Mouse (Mus musculus) stomach, adult 2 months (tissue): Measurements from ENCODE around the gene Tmem175. TPM values are rescaled to one million over a fixed set of nuclear protein-coding genes. Genes with fewer than 3 reads are reported as not detected.

Experiments used
- polyA plus RNA-seq: library from polyadenylated mRNA; depleted of rRNA; stranded (reverse); fragments of >200 nt; gene quantifications from 2 replicates; pipeline ENCODE4 v1.2.3, GENCODE M21; 2012; rRNA removed

The Tmem175 gene
- polyA plus RNA-seq = 19.2 and 21.3 TPM in 2 replicates

DNA sequence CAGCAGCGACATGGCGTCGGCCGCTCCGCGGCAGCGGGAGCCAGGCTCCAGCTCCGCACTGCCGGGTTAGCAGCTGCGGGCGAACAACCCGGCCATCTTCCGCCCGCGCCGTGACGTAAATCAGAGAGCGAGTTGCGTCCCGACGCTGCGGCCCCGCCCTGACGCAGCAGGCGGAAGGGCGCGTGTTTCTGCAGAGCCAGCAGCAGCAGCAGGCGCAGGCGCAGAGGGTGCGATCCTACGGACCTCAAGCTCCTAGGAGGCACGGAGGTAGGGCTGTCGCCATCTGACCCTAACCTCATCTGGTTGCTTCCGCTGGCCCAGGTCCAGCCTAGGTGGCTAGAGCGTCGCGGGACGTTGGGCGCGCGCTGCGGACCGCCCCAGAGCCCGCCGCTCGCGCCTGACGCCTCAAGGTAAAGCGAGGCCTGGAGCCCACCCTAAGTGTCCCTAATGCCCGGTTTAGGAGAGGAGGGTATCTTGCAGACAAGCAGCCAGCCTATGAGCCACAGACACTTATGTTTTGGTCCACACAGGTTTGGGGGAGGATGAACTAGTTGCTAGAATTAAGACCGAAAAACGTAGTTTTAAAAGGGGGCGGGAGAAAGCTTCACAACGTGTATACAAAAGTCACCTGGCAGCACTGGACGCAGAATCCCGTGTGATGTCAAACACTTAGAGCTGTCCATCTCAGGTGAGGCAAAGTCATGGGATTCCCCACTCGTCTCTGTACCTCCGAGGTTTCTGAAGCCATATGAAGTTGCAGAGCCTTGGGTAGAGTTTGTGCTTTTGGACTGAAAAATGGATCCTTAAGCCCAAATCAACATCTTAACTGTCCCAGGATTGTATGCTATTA, at the start of gene Tmem175, which contains the start of gene Gak:
Gene Tmem175, plus strand, starts transcription at position 137 of the 850 bp plus-strand sequence.
Gene Gak, minus strand, starts transcription at position 122 of the 850 bp plus-strand sequence.

DNA sequence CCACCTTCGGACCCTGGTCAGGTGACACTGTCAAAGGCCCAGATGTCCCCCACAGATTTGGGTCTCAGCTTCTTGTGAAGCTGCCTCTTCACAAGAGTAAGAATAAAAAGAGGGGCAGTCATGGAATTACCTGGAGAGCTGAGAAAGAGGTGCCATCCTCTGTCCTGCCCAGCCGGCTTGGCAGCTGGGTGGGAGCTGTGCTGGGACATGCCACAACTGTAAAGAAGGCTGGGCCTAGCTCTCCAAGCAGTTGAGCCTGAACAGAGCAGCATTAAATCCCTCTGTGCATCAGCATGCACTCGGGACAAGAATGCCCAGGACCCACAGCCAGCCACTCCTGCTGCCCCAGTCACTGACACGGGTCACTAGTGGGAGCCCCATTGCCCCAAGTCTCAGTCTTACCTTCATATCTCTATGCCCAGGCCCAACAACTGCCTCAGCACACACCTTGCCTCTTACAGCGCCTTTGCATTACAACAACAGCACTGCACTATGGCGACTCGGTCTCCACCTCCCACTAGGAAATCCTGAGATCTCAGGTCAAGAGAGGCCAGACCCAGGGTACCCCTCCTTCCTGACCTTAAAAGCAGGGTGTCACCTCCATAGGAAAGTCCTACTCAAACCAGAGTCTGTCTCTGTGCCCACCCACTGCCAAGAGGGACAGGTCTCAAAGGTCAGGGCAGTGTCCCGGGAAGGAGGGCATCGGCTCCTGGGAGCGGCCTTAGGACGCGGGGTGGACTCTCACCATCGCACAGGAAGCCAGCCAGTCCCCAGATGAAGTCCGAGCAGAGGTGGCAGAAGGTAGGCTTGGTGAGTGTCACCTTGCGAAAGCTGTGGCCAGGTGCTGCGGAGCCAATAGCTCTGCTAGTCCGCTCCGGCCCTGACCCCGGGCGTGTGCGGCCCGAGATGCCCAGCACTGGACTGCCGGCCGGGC, 30.4 kb downstream of the Tmem175 start, which contains the start of gene Idua:
Gene Idua, plus strand, starts transcription at position 634 of the 934 bp plus-strand sequence.

DNA sequence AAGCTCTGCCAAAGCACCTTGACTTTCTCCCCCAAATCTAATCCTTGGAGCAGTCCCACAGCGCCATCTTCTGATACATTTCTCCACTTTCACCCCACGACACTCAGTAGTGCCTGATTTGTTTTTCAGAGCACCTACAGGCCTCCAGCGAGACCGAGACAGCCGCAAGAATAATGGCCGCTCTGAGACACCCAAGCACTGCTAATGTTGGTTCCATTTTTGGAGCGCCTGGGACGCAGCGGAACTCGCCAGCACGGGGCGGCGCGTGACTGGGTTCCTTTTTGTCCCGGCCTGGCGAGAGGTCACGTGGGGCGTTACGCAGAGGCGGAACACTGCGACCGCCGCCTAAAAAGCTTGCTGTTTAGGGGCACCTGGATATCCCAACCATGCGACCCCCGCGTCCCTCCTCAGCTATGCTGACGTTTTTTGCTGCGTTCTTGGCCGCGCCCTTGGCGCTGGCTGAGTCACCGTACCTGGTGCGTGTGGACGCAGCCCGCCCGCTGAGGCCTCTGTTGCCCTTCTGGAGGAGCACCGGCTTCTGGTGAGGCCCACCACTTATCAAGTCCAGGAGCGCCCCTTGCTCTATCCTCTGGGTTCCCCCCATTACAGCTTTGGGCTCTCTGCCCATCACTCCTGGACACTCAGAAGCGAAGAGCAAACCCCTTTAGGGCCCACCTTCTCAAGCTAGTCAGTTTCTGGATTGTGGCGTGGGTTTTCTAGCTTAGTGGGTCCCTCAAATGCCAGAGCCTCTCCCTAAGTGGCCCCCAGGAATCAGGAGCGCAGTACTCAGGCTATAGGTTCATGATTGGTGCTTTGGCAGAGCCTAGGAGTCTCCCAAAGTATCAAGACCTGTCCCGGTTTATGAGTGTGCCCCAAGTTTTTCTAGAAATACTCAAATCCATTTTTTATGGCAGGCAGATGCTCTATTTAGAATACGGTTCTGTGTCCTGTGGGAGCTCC, 39.7 kb downstream of the Tmem175 start, which contains the start of gene Dgkq:
Gene Dgkq, minus strand, starts transcription at position 696 of the 960 bp plus-strand sequence.

DNA sequence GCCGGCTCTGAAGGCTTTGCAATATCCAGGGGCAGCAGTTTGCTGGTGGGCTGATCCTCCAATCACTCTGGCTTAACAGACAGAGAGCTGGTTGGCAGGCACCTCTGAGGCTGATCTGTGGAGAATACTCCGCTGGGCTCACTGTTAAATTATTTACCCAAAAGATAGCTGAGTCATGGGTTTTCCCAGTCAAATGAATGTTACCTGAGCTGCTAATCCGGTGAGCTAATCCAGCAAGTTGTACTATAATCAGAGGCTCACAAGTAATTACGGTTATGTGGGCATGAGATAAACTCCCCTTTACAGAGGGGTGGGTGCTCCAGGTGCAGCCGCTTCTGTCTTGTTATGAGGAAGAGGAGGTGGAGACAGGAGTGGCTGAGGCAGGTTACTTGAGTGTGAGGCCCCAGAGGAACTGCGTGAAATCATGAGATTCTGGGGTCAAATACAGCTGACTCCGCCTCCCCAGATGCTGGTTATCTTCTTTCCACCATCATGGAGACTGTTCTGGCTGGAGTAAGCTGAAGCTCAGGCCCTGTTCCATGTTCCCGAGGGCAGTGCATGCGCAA, 45.8 kb downstream of the Tmem175 start, which contains the start of gene Slc26a1:
Gene Slc26a1, minus strand, starts transcription at position 319 of the 566 bp plus-strand sequence.

DNA sequence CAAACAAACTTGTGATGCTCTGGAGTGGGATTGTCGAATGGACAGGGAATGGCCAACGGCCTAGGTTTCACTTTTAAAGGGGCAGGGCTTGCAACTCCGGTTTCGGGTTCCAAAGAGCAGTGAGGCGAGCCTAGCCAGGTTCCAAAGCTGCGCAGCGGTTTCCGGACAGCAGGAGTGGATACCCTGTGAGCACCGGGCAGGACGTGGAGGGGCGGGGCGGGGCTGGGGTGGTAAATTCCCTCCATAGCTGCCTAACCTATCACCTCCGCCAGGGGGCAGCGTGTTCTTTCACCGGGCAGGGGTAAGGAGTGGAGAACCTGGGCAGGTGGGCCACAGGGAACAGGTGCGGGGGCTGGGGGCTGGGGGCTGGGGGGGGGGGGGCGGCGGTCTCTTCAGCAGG, 62.7 kb downstream of the Tmem175 start, which contains the start of gene Fgfrl1:
Gene Fgfrl1, plus strand, starts transcription at position 112 of the 400 bp plus-strand sequence.

Other genes starting within 250 kb of the Tmem175 start
- not detected in 2 replicates for gene Pde6b, start 241.4 kb upstream of the Tmem175 start, polyA plus RNA-seq
- 23.2 and 25.8 TPM in 2 replicates for gene Atp5k, start 195.3 kb upstream of the Tmem175 start, polyA plus RNA-seq
- gene Mfsd7a, start 180.9 kb upstream of the Tmem175 start, polyA plus RNA-seq = 14.7 and 20.7 TPM in 2 replicates
- gene Pcgf3, start 168.5 kb upstream of the Tmem175 start, polyA plus RNA-seq = 4.5 and 6.3 TPM in 2 replicates
- gene Cplx1, start 79.7 kb upstream of the Tmem175 start, polyA plus RNA-seq = 0.22 and 0.42 TPM in 2 replicates
- gene Gak, start within 50 bp of the Tmem175 start, polyA plus RNA-seq = 48.0 and 52.9 TPM in 2 replicates
- gene Idua, start 30.6 kb downstream of the Tmem175 start, polyA plus RNA-seq = 10.5 and 10.8 TPM in 2 replicates
- 5.6 TPM in 2 replicates for gene Dgkq, start 39.9 kb downstream of the Tmem175 start, polyA plus RNA-seq
- gene Slc26a1, start 45.8 kb downstream of the Tmem175 start, polyA plus RNA-seq = 0.05 TPM in 1 of 2 replicates, not detected in the other
- 24.7 and 26.5 TPM in 2 replicates for gene Fgfrl1, start 62.6 kb downstream of the Tmem175 start, polyA plus RNA-seq
- gene Rnf212, start 145.2 kb downstream of the Tmem175 start, polyA plus RNA-seq = not detected in 2 replicates
- gene Tmed11, start 165.6 kb downstream of the Tmem175 start, polyA plus RNA-seq = not detected in 2 replicates
- not detected in 2 replicates for gene Vmn2r8, start 179.1 kb downstream of the Tmem175 start, polyA plus RNA-seq
- not detected in 2 replicates for gene Vmn2r9, start 222.8 kb downstream of the Tmem175 start, polyA plus RNA-seq